In the genomic region with DNA sequence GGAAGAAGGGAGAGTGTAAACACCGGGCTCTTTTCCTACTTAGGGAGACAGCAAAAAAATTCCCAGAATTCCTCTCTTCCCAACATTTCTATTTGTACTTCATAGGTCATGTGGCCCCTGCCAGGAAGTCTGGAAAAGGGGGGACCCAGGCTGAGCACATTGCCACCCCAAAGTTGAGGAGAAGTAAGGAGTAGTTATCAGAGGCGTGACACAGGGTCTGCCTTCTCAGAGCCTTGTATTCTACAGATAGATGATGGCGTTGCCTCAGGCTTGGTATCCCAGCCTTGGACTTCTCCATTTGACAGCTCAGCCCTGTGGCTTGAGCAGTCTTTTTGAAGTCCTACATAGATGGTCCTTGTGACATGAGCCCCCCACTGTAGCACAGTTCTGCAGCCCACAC, we compare ENCODE assay signal across 10 mouse cellular contexts. TPM values are rescaled to one million over a fixed set of nuclear protein-coding genes. Genes with fewer than 3 reads are reported as not detected.
A peak's percentile ranks its signal among the peaks of the same experiment; 100 is the strongest.
DNase-seq lines count a peak whose midpoint lies in the region; ATAC-seq and TF ChIP-seq lines count a peak whose summit lies in the region.
"Had no signal": no experiment of that assay in that cellular context is flagged by ENCODE, and none has a peak within 500 bp of the region (broad histone marks: within the 10 kb centered on the region; RNA-seq: fewer than 3 reads in every experiment).

No protein-coding gene starts in this region.

- no peaks in the 10 kb centered on the region for H3K36me3 ChIP-seq in kidney, embryonic 14.5 days (ENCODE audit: control insufficient read depth, insufficient read depth, low read length)
- no peaks in the 10 kb centered on the region for H3K36me3 ChIP-seq in embryonic facial prominence, embryonic 13.5 days
- H3K36me3 ChIP-seq in hindbrain, embryonic 14.5 days (replicated peaks; ENCODE audit: control insufficient read depth, insufficient read depth) = no peaks in the 10 kb centered on the region
- H3K36me3 ChIP-seq in midbrain, postnatal 0 days (ENCODE audit: insufficient read depth, low read length) = no peaks in the 10 kb centered on the region

- H3K27me3 ChIP-seq in kidney, embryonic 14.5 days (ENCODE audit: control insufficient read depth, insufficient read depth, low read length) = no peaks in the 10 kb centered on the region
- no peaks in the 10 kb centered on the region for H3K27me3 ChIP-seq in embryonic facial prominence, embryonic 13.5 days
- H3K27me3 ChIP-seq in hindbrain, embryonic 14.5 days (ENCODE audit: control insufficient read depth, insufficient read depth, low read length) = no peaks in the 10 kb centered on the region
- H3K27me3 ChIP-seq in midbrain, postnatal 0 days (ENCODE audit: insufficient read depth, low read length) = no peaks in the 10 kb centered on the region

- no peak overlapping the region for H3K27ac ChIP-seq in kidney, embryonic 14.5 days (ENCODE audit: low read depth, low read length)
- 0 out of 2 replicates have a peak overlapping the region, but pooled peaks have one; percentile 88 for H3K27ac ChIP-seq in embryonic facial prominence, embryonic 13.5 days
- no peak overlapping the region for H3K27ac ChIP-seq in hindbrain, embryonic 14.5 days
- H3K27ac ChIP-seq in midbrain, postnatal 0 days (ENCODE audit: low read depth, low read length) = peak overlapping the region; percentile 89; the same call in 1 of the 2 replicates

- TF ChIP-seq CTCF in midbrain, postnatal 0 days (IDR thresholded peaks at IDR 0.05) = no peak

- H3K4me1 ChIP-seq in kidney, embryonic 14.5 days (ENCODE audit: control insufficient read depth, insufficient read depth, low read length) = peaks cover 6% of the 10 kb centered on the region; the same call in 1 of the 2 replicates
- H3K4me1 ChIP-seq in embryonic facial prominence, embryonic 13.5 days = peaks cover 27% of the 10 kb centered on the region
- H3K4me1 ChIP-seq in hindbrain, embryonic 14.5 days (replicated peaks; ENCODE audit: control insufficient read depth, insufficient read depth, low read length) = peaks cover 29% of the 10 kb centered on the region
- H3K4me1 ChIP-seq in midbrain, postnatal 0 days (ENCODE audit: insufficient read depth, low read length) = peaks cover 9% of the 10 kb centered on the region

- H3K4me3 ChIP-seq in kidney, embryonic 14.5 days (ENCODE audit: low read length) = peak overlapping the region; percentile 51; the same call in 1 of the 2 replicates
- H3K4me3 ChIP-seq in embryonic facial prominence, embryonic 13.5 days = peak overlapping the region; percentile 76
- peak overlapping the region; percentile 82 for H3K4me3 ChIP-seq in hindbrain, embryonic 14.5 days (replicated peaks; ENCODE audit: low read length)
- H3K4me3 ChIP-seq in midbrain, postnatal 0 days (ENCODE audit: low read depth, low read length) = peak overlapping the region; percentile 70

- no peaks in the 10 kb centered on the region for H3K9me3 ChIP-seq in kidney, embryonic 14.5 days (ENCODE audit: control insufficient read depth, low read length)
- H3K9me3 ChIP-seq in embryonic facial prominence, embryonic 13.5 days = no peaks in the 10 kb centered on the region
- H3K9me3 ChIP-seq in hindbrain, embryonic 14.5 days (ENCODE audit: control insufficient read depth, low read length) = no peaks in the 10 kb centered on the region
- no peaks in the 10 kb centered on the region for H3K9me3 ChIP-seq in midbrain, postnatal 0 days (ENCODE audit: low read length)

- 67% methylated on average over 3 of the region's 3 CpGs for WGBS in kidney, embryonic 14.5 days
- 61% methylated on average over 3 of the region's 3 CpGs for WGBS in embryonic facial prominence, embryonic 13.5 days
- WGBS in hindbrain, embryonic 14.5 days = 64% methylated on average over 3 of the region's 3 CpGs
- WGBS in midbrain, postnatal 0 days = 66% methylated on average over 3 of the region's 3 CpGs

- H3K9ac ChIP-seq in kidney, embryonic 14.5 days (ENCODE audit: low read depth, low read length) = no peak overlapping the region
- H3K9ac ChIP-seq in embryonic facial prominence, embryonic 13.5 days = peak overlapping the region; percentile 81; the same call in 1 of the 2 replicates
- H3K9ac ChIP-seq in hindbrain, embryonic 14.5 days = peak overlapping the region; percentile 90
- no peak overlapping the region; the same call in 1 of the 2 replicates for H3K9ac ChIP-seq in midbrain, postnatal 0 days (replicated peaks; ENCODE audit: low read length, poor library complexity, severe bottlenecking)

- H3K4me2 ChIP-seq in kidney, embryonic 14.5 days (replicated peaks; ENCODE audit: low read depth, low read length) = peak overlapping the region; percentile 77
- peak overlapping the region; percentile 86 for H3K4me2 ChIP-seq in embryonic facial prominence, embryonic 13.5 days
- peak overlapping the region; percentile 74 for H3K4me2 ChIP-seq in hindbrain, embryonic 14.5 days (replicated peaks)
- peak overlapping the region; percentile 87 for H3K4me2 ChIP-seq in midbrain, postnatal 0 days (ENCODE audit: low read depth, low read length, poor library complexity, severe bottlenecking)

- DNase-seq in kidney, postnatal 14 days = no peak
- no peak for DNase-seq in hindbrain, embryonic 14.5 days (ENCODE audit: low spot score)
- DNase-seq in midbrain, postnatal 0 days (ENCODE audit: low spot score) = no peak
- no peak for DNase-seq in embryo, embryonic 9.5 days (ENCODE audit: extremely low spot score)
- DNase-seq: spleen, adult 18-20 months had no signal

- no peak for ATAC-seq in kidney, embryonic 14.5 days (ENCODE audit: low FRiP score, low TSS enrichment)
- ATAC-seq in embryonic facial prominence, embryonic 13.5 days (ENCODE audit: insufficient number of reproducible peaks, insufficient read depth, low FRiP score, low TSS enrichment, low read depth) = no peak
- no peak for ATAC-seq in hindbrain, embryonic 14.5 days (ENCODE audit: low FRiP score)
- ATAC-seq in midbrain, postnatal 0 days (ENCODE audit: low FRiP score) = no peak
- no peak for ATAC-seq in frontal cortex, adult (ENCODE audit: low TSS enrichment)
- no peak for ATAC-seq in activated CD4-positive, CD25-positive, alpha-beta regulatory T cell, adult 4 months

RNA-seq across cellular contexts. Expression of a gene that starts 9.2 kb away (rescaled TPM):
- 22.1 and 27.9 TPM in 2 replicates for polyA plus RNA-seq in kidney, embryonic 14.5 days (2014; fragmentation: Nextera tagmentation; extraction: Ambion mirVana)
- 32.3 and 33.4 TPM in 2 replicates for polyA plus RNA-seq in embryonic facial prominence, embryonic 13.5 days (2015; fragmentation: Nextera tagmentation; extraction: Ambion mirVana)
- polyA plus RNA-seq in hindbrain, embryonic 14.5 days (2014; fragmentation: Nextera tagmentation; extraction: Ambion mirVana) = 89.7 and 94.9 TPM in 2 replicates
- 76.9 and 79.4 TPM in 2 replicates for total RNA-seq in midbrain, postnatal 0 days (2014; rRNA removed)
- 97.2 and 97.5 TPM in 2 replicates for polyA plus RNA-seq in midbrain, postnatal 0 days (2015; fragmentation: Nextera tagmentation; extraction: Ambion mirVana)
- polyA plus RNA-seq in activated CD4-positive, CD25-positive, alpha-beta regulatory T cell, adult 4 months (2017; shearing (Covaris generic)) = 10 to 100 TPM in 1 of 2 experiments, 1 to 10 TPM in 1; 7.4 to 10.3 TPM

RNA-seq across cellular contexts. Expression of a gene that starts 32.3 kb away (rescaled TPM):
- not detected in 2 replicates for polyA plus RNA-seq in kidney, embryonic 14.5 days (2014; fragmentation: Nextera tagmentation; extraction: Ambion mirVana)
- polyA plus RNA-seq in embryonic facial prominence, embryonic 13.5 days (2015; fragmentation: Nextera tagmentation; extraction: Ambion mirVana) = not detected in 2 replicates
- polyA plus RNA-seq in hindbrain, embryonic 14.5 days (2014; fragmentation: Nextera tagmentation; extraction: Ambion mirVana) = not detected in 2 replicates
- total RNA-seq in midbrain, postnatal 0 days (2014; rRNA removed) = not detected in 2 replicates
- polyA plus RNA-seq in midbrain, postnatal 0 days (2015; fragmentation: Nextera tagmentation; extraction: Ambion mirVana) = not detected in 2 replicates
- polyA plus RNA-seq in activated CD4-positive, CD25-positive, alpha-beta regulatory T cell, adult 4 months (2017; shearing (Covaris generic)) = not detected
- total RNA-seq: megakaryocyte progenitor cell, adult 5-6 weeks had no signal

Comparison
In these comparisons a context has a peak if more than half of its experiments do, and no peak if none do; other contexts are left out.
1. H3K27ac ChIP-seq: peak in embryonic facial prominence, embryonic 13.5 days (single experiment) and midbrain, postnatal 0 days (single experiment); none in kidney, embryonic 14.5 days (single experiment) and hindbrain, embryonic 14.5 days (single experiment).
2. H3K9ac ChIP-seq: peak in embryonic facial prominence, embryonic 13.5 days (single experiment) and hindbrain, embryonic 14.5 days (single experiment); none in kidney, embryonic 14.5 days (single experiment) and midbrain, postnatal 0 days (single experiment).
3. Peak in every context shown above with its lines, with median percentiles within 50 percentile points of each other: H3K4me2 ChIP-seq and H3K4me3 ChIP-seq.